Mouse (Mus musculus) olfactory bulb, adult 2 months (tissue): ENCODE results near the gene Mre11a. TPM values are rescaled to one million over a fixed set of nuclear protein-coding genes. Genes with fewer than 3 reads are reported as not detected.

Experiments
- H3K27ac ChIP-seq: fragments of 200-500 bp; 2 replicates; pipeline ENCODE4 v1.5.1; 2012; ENCODE audit warnings: low read depth, low read length; ENCODE audit not compliant: insufficient read depth
- H3K4me1 ChIP-seq: fragments of 200-500 bp; 2 replicates; pipeline ENCODE4 v1.6.1; 2012; ENCODE audit warnings: low read length; ENCODE audit not compliant: control insufficient read depth, insufficient read depth
- H3K4me3 ChIP-seq: fragments of 200-500 bp; 2 replicates; pipeline ENCODE4 v1.5.1; 2012; ENCODE audit warnings: mild to moderate bottlenecking, low read depth, low read length, moderate library complexity; ENCODE audit not compliant: insufficient read depth
- CTCF ChIP-seq: fragments of 200-500 bp; IDR thresholded peaks from 2 replicates; pipeline ENCODE4 v1.5.1; 2012; ENCODE audit warnings: low read depth, mild to moderate bottlenecking, low read length, moderate library complexity; ENCODE audit not compliant: insufficient read depth
- POLR2A ChIP-seq: fragments of 200-500 bp; IDR thresholded peaks from 2 replicates; pipeline ENCODE4 v1.6.1; 2012; ENCODE audit warnings: mild to moderate bottlenecking, low read depth, low read length, moderate library complexity; ENCODE audit not compliant: insufficient read depth
- WGBS: fragments of 180-500 bp; shearing (Covaris S2); methylation state at CpG from one replicate; pipeline ENCODE4 v1.1.7; 2018; 5-methylcytosine and 5-hydroxymethylcytosine counted together
- polyA plus RNA-seq: library from polyadenylated mRNA; stranded (reverse); fragments of >200 nt; gene quantifications from 2 replicates; pipeline ENCODE4 v1.2.4, GENCODE M21; 2012; ENCODE audit warnings: low replicate concordance; ENCODE audit not compliant: missing spikeins, insufficient read depth, insufficient read length

The Mre11a gene
- polyA plus RNA-seq, 1 experiment: not detected

GRCm38 (mm10) chr9:14858170-14858706, 73.8 kb downstream of the Mre11a start:
- H3K4me1 ChIP-seq: peaks cover 18% of the 10 kb centered on the region
- H3K27ac ChIP-seq: no peak overlapping the region
- WGBS: 84% methylated on average over 7 of the region's 7 CpGs
- no peak overlapping the region for H3K4me3 ChIP-seq
- TF ChIP-seq POLR2A: no peak
- TF ChIP-seq CTCF: no peak

GRCm38 (mm10) chr9:14858782-14859181, 74.3 kb downstream of the Mre11a start:
- no peak overlapping the region for H3K4me3 ChIP-seq
- WGBS: 96% methylated on average over 3 of the region's 3 CpGs

GRCm38 (mm10) chr9:14859868-14860639, 75.6 kb downstream of the Mre11a start, which contains the start of gene Gpr83:
Gene Gpr83 (plus strand): TSS chr9:14860210.
- Histone ChIP-seq H3K27ac (peak within 1 kb of the TSS; percentile 17; the same call in 1 of the 2 replicates), H3K4me1 (peaks cover 15% of the 10 kb centered on the region), H3K4me3 (peak within 1 kb of the TSS; percentile 50)
- TF ChIP-seq POLR2A (no peak), CTCF (no peak)
- WGBS: 2% methylated on average over 47 of the region's 47 CpGs

More at GRCm38 (mm10) chr9:14858782-14859181, 74.3 kb downstream of the Mre11a start:
- TF ChIP-seq POLR2A: no peak
- no peak for TF ChIP-seq CTCF
- no peak overlapping the region for H3K27ac ChIP-seq
- peaks cover 18% of the 10 kb centered on the region for H3K4me1 ChIP-seq

DNA sequence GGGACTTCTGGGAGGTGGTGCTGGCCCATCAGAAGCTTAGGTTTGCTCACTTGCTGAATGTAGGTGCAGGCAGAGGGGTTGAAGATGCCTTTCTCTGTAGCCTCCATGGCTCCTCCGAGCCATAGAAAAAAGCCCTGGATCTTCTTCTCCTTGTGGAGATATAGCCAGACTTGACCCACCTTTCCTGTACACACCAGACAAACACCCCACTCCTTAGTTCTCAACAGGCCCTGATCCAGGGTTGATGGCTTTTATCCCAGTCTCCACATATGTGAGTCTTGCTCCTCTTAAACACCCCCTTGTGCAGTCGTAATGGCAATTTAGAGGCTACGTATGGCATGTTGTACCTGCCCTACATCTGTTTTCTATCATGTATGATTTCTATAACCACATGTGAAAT, 78.7 kb downstream of the Mre11a start:
- H3K27ac ChIP-seq: no peak overlapping the region
- peaks cover 17% of the 10 kb centered on the region for H3K4me1 ChIP-seq
- H3K4me3 ChIP-seq: no peak overlapping the region
- 89% methylated on average over 3 of the region's 3 CpGs for WGBS
- TF ChIP-seq POLR2A (no peak), CTCF (no peak)

GRCm38 (mm10) chr9:14864726-14865125, 80.3 kb downstream of the Mre11a start:
- 88% methylated on average over 9 of the region's 9 CpGs for WGBS
- Histone ChIP-seq H3K4me3 (no peak overlapping the region), H3K4me1 (peaks cover 17% of the 10 kb centered on the region), H3K27ac (no peak overlapping the region)
- TF ChIP-seq CTCF (no peak), POLR2A (no peak)

- WGBS: 35% methylated on average over 7 of the region's 7 CpGs
- H3K27ac ChIP-seq: no peak overlapping the region
- no peak overlapping the region for H3K4me3 ChIP-seq
- peaks cover 9% of the 10 kb centered on the region for H3K4me1 ChIP-seq
- TF ChIP-seq POLR2A: no peak
- no peak for TF ChIP-seq CTCF
These were observed 82.5 kb downstream of the Mre11a start for GRCm38 (mm10) chr9:14866957-14867356.

GRCm38 (mm10) chr9:14868326-14868725, 83.9 kb downstream of the Mre11a start:
- TF ChIP-seq POLR2A (no peak), CTCF (no peak)
- WGBS: 97% methylated on average over 8 of the region's 8 CpGs

GRCm38 (mm10) chr9:14870377-14870776, 85.9 kb downstream of the Mre11a start:
- H3K27ac ChIP-seq: no peak overlapping the region
- peaks cover 10% of the 10 kb centered on the region; the same call in 1 of the 2 replicates for H3K4me1 ChIP-seq
- TF ChIP-seq CTCF: no peak
- no peak for TF ChIP-seq POLR2A
- no peak overlapping the region for H3K4me3 ChIP-seq
- 98% methylated on average over 2 of the region's 2 CpGs for WGBS

More at GRCm38 (mm10) chr9:14868326-14868725, 83.9 kb downstream of the Mre11a start:
- H3K27ac ChIP-seq: no peak overlapping the region
- H3K4me1 ChIP-seq: peaks cover 10% of the 10 kb centered on the region; the same call in 1 of the 2 replicates
- H3K4me3 ChIP-seq: no peak overlapping the region

- no peak overlapping the region for H3K27ac ChIP-seq
- TF ChIP-seq POLR2A: no peak
- no peak for TF ChIP-seq CTCF
- 87% methylated on average over 10 of the region's 10 CpGs for WGBS
- H3K4me1 ChIP-seq: peaks cover 10% of the 10 kb centered on the region; the same call in 1 of the 2 replicates
- H3K4me3 ChIP-seq: no peak overlapping the region
These were observed 86.3 kb downstream of the Mre11a start for GRCm38 (mm10) chr9:14870802-14871201.
